Mouse (Mus musculus) frontal cortex, postnatal 36 days (tissue): ENCODE results near the gene Hhat.

Source experiments
- DNase-seq, 2 experiments: peaks; one replicate each; pipeline ENCODE4 v3.0.0; 2022; ENCODE audit warnings: low spot score in 2 of 2

Hhat gene

GRCm38 (mm10) chr1:192651981-192652605, 118.9 kb downstream of the Hhat start:
- DNase-seq: peak; percentile 19 to 36

GRCm38 (mm10) chr1:192650586-192650985, 120.4 kb downstream of the Hhat start:
- DNase-seq: no peak

- no peak for DNase-seq
These were observed 121.0 kb downstream of the Hhat start for GRCm38 (mm10) chr1:192650023-192650422.

GRCm38 (mm10) chr1:192649233-192649632, 121.8 kb downstream of the Hhat start:
- DNase-seq: no peak

GRCm38 (mm10) chr1:192647361-192647760, 123.7 kb downstream of the Hhat start:
- no peak for DNase-seq

- DNase-seq: no peak
These were observed 128.9 kb downstream of the Hhat start for GRCm38 (mm10) chr1:192642126-192642525.

- no peak for DNase-seq
These were observed 131.8 kb downstream of the Hhat start for GRCm38 (mm10) chr1:192639175-192639574.

GRCm38 (mm10) chr1:192621843-192622242, 149.2 kb downstream of the Hhat start:
- DNase-seq: no peak

- DNase-seq: no peak
These were observed 157.8 kb downstream of the Hhat start for GRCm38 (mm10) chr1:192613271-192613670.

- no peak for DNase-seq
These were observed 158.9 kb downstream of the Hhat start for GRCm38 (mm10) chr1:192611996-192612739.

- no peak for DNase-seq
These were observed 164.1 kb downstream of the Hhat start for GRCm38 (mm10) chr1:192606876-192607275.

- DNase-seq: no peak
These were observed 166.6 kb downstream of the Hhat start for GRCm38 (mm10) chr1:192604413-192604812.

GRCm38 (mm10) chr1:192603556-192603955, 167.5 kb downstream of the Hhat start:
- DNase-seq: no peak

- DNase-seq: no peak
These were observed 169.8 kb downstream of the Hhat start for GRCm38 (mm10) chr1:192601206-192601605.

- no peak for DNase-seq
These were observed 171.3 kb downstream of the Hhat start for GRCm38 (mm10) chr1:192599746-192600145.

GRCm38 (mm10) chr1:192598380-192598779, 172.6 kb downstream of the Hhat start:
- DNase-seq: peak; percentile 90 to 94

- DNase-seq: no peak
These were observed 175.6 kb downstream of the Hhat start for GRCm38 (mm10) chr1:192595426-192595825.

GRCm38 (mm10) chr1:192593492-192593891, 177.5 kb downstream of the Hhat start:
- DNase-seq: no peak

GRCm38 (mm10) chr1:192587451-192587850, 183.6 kb downstream of the Hhat start:
- DNase-seq: peak; percentile 75 to 92

GRCm38 (mm10) chr1:192585289-192585688, 185.7 kb downstream of the Hhat start:
- no peak for DNase-seq

- peak in 1 of 2 experiments; percentile 37 for DNase-seq
These were observed 188.1 kb downstream of the Hhat start for GRCm38 (mm10) chr1:192582921-192583320.

GRCm38 (mm10) chr1:192564691-192565090, 206.3 kb downstream of the Hhat start:
- no peak for DNase-seq

GRCm38 (mm10) chr1:192559341-192559740, 211.7 kb downstream of the Hhat start:
- DNase-seq: no peak
